Mouse (Mus musculus) heart, adult 18-20 months (tissue): ENCODE data around the gene Adgrg3. TPM values are rescaled to one million over a fixed set of nuclear protein-coding genes. Genes with fewer than 3 reads are reported as not detected.

Experiments used
- DNase-seq, 2 experiments: peaks; one replicate each; pipeline ENCODE4 v3.0.0; 2021 to 2022; ENCODE audit warnings: mixed read lengths in 1 of 2
- total RNA-seq, 2 experiments: library from RNA; stranded (reverse); gene quantifications; 2 replicates each; pipeline ENCODE4 v1.2.3; 2021

The Adgrg3 gene
- total RNA-seq, 2 experiments from 2014 or later, result 1.5 TPM

GRCm38 (mm10) chr8:94992996-94993724 is 24.3 kb upstream of the Adgrg3 start:
- peak in 1 of 2 experiments; percentile 21 for DNase-seq

GRCm38 (mm10) chr8:94994006-94994405 is 23.5 kb upstream of the Adgrg3 start:
- peak; percentile 33 to 49 for DNase-seq

GRCm38 (mm10) chr8:94994510-94994909 is 23.0 kb upstream of the Adgrg3 start:
- DNase-seq, result no peak

GRCm38 (mm10) chr8:94995336-94995893 is 22.1 kb upstream of the Adgrg3 start:
- no peak for DNase-seq

GRCm38 (mm10) chr8:94996037-94996436 is 21.5 kb upstream of the Adgrg3 start:
- DNase-seq, result no peak

- no peak for DNase-seq
Observed at GRCm38 (mm10) chr8:94996899-94997856, 20.3 kb upstream of the Adgrg3 start.

GRCm38 (mm10) chr8:94997857-94998243 is 19.6 kb upstream of the Adgrg3 start:
- no peak for DNase-seq

GRCm38 (mm10) chr8:94998431-94998830 is 19.1 kb upstream of the Adgrg3 start:
- DNase-seq, result no peak

- DNase-seq, result peak; percentile 70 to 87
Observed at GRCm38 (mm10) chr8:94999004-94999403, 18.5 kb upstream of the Adgrg3 start.

- peak; percentile 55 to 88 for DNase-seq
Observed at GRCm38 (mm10) chr8:94999956-95000355, 17.5 kb upstream of the Adgrg3 start.

- peak; percentile 69 to 83 for DNase-seq
Observed at GRCm38 (mm10) chr8:95000684-95001083, 16.8 kb upstream of the Adgrg3 start.

GRCm38 (mm10) chr8:95001165-95001564 is 16.3 kb upstream of the Adgrg3 start:
- DNase-seq, result no peak

- DNase-seq, result peak; percentile 86 to 89
Observed at GRCm38 (mm10) chr8:95001655-95002054, 15.8 kb upstream of the Adgrg3 start.

GRCm38 (mm10) chr8:95002089-95002655 is 15.3 kb upstream of the Adgrg3 start:
- no peak for DNase-seq

- DNase-seq, result no peak
Observed at GRCm38 (mm10) chr8:95012442-95012919, 5.0 kb upstream of the Adgrg3 start.

- no peak for DNase-seq
Observed at GRCm38 (mm10) chr8:95015866-95016265, 1.6 kb upstream of the Adgrg3 start.

- DNase-seq, result no peak
Observed at GRCm38 (mm10) chr8:95016684-95017083, 808 bp upstream of the Adgrg3 start.

- DNase-seq, result no peak
Observed at GRCm38 (mm10) chr8:95017969-95018635, 610 bp downstream of the Adgrg3 start.

GRCm38 (mm10) chr8:95020293-95020777 is 2.8 kb downstream of the Adgrg3 start:
- peak in 1 of 2 experiments; percentile 40 for DNase-seq

GRCm38 (mm10) chr8:95020821-95021220 is 3.3 kb downstream of the Adgrg3 start:
- no peak for DNase-seq

GRCm38 (mm10) chr8:95023201-95023600 is 5.7 kb downstream of the Adgrg3 start:
- DNase-seq, result no peak
